ENCODE assay signal across 26 mouse cellular contexts in genomic region chr10:13336964-13337363, GRCm38 (mm10).
A peak's percentile ranks its signal among the peaks of the same experiment; 100 is the strongest.
DNase-seq lines count a peak whose midpoint lies in the region; ATAC-seq and TF ChIP-seq lines count a peak whose summit lies in the region.
"Had no signal": no experiment of that assay in that cellular context is flagged by ENCODE, and none has a peak within 500 bp of the region (broad histone marks: within the 10 kb centered on the region; RNA-seq: fewer than 3 reads in every experiment).

No protein-coding gene starts in this region.

- no peak for DNase-seq in forebrain, embryonic 10.5 days (ENCODE audit: extremely low spot score, low spot score)
- no peak for DNase-seq in hindbrain, postnatal 0 days (ENCODE audit: low spot score)
- no peak for DNase-seq in hindbrain, embryonic 14.5 days (ENCODE audit: low spot score)
- DNase-seq in T-cell, adult 2 months (ENCODE audit: low spot score): no peak
- DNase-seq: adrenal gland, adult 8-10 months; cerebellum, adult 11-12 months; cerebellum, adult 9-11 months; gastrocnemius, postnatal 14 days; heart, postnatal 14 days; kidney, adult 8-10 months; kidney, postnatal 4 days; retina, postnatal 1 day; right cerebral cortex, postnatal 14 days; thymus, postnatal 14 days had no signal

- no peaks in the 10 kb centered on the region for H3K27me3 ChIP-seq in forebrain, embryonic 12.5 days
- no peaks in the 10 kb centered on the region; the same call in 1 of the 2 replicates for H3K27me3 ChIP-seq in forebrain, embryonic 10.5 days (ENCODE audit: poor library complexity, severe bottlenecking)
- no peaks in the 10 kb centered on the region for H3K27me3 ChIP-seq in hindbrain, embryonic 12.5 days
- H3K27me3 ChIP-seq in hindbrain, postnatal 0 days (ENCODE audit: insufficient read depth, low read length): no peaks in the 10 kb centered on the region
- no peaks in the 10 kb centered on the region for H3K27me3 ChIP-seq in hindbrain, embryonic 14.5 days (ENCODE audit: control insufficient read depth, insufficient read depth, low read length)
- H3K27me3 ChIP-seq in midbrain, embryonic 16.5 days (ENCODE audit: control insufficient read depth, insufficient read depth, low read depth, low read length): no peaks in the 10 kb centered on the region
- H3K27me3 ChIP-seq: CH12.LX; limb, embryonic 13.5 days; lung, embryonic 15.5 days; stomach, embryonic 15.5 days had no signal

- no peaks in the 10 kb centered on the region; the same call in 1 of the 2 replicates for H3K4me1 ChIP-seq in forebrain, embryonic 12.5 days
- peaks cover 24% of the 10 kb centered on the region for H3K4me1 ChIP-seq in forebrain, embryonic 10.5 days
- H3K4me1 ChIP-seq in hindbrain, embryonic 12.5 days: no peaks in the 10 kb centered on the region
- H3K4me1 ChIP-seq in hindbrain, postnatal 0 days (ENCODE audit: insufficient read depth, low read length): no peaks in the 10 kb centered on the region; the same call in 1 of the 2 replicates
- no peaks in the 10 kb centered on the region; the same call in 1 of the 2 replicates for H3K4me1 ChIP-seq in hindbrain, embryonic 14.5 days (replicated peaks; ENCODE audit: control insufficient read depth, insufficient read depth, low read length)
- H3K4me1 ChIP-seq in midbrain, embryonic 16.5 days (ENCODE audit: control insufficient read depth, insufficient read depth, low read length): peaks cover 15% of the 10 kb centered on the region
- H3K4me1 ChIP-seq: lung, embryonic 15.5 days; stomach, embryonic 15.5 days had no signal

- H3K27ac ChIP-seq in forebrain, embryonic 12.5 days: no peak overlapping the region
- no peak overlapping the region for H3K27ac ChIP-seq in forebrain, embryonic 10.5 days
- H3K27ac ChIP-seq in hindbrain, embryonic 12.5 days: 0 out of 2 replicates have a peak overlapping the region, but pooled peaks have one; percentile 6
- no peak overlapping the region for H3K27ac ChIP-seq in hindbrain, postnatal 0 days
- H3K27ac ChIP-seq in hindbrain, embryonic 14.5 days: peak overlapping the region; percentile 67
- no peak overlapping the region; the same call in 1 of the 2 replicates for H3K27ac ChIP-seq in midbrain, embryonic 16.5 days (ENCODE audit: low read length)
- H3K27ac ChIP-seq: kidney, postnatal 0 days; limb, embryonic 13.5 days; lung, embryonic 15.5 days; stomach, embryonic 15.5 days had no signal

- TF ChIP-seq CTCF in hindbrain, postnatal 0 days (IDR thresholded peaks at IDR 0.05; ENCODE audit: low read depth): no peak

- no peak overlapping the region for H3K9ac ChIP-seq in forebrain, embryonic 12.5 days
- no peak overlapping the region for H3K9ac ChIP-seq in hindbrain, embryonic 12.5 days
- H3K9ac ChIP-seq in hindbrain, postnatal 0 days (replicated peaks; ENCODE audit: low read length): no peak overlapping the region
- H3K9ac ChIP-seq in hindbrain, embryonic 14.5 days: no peak overlapping the region
- H3K9ac ChIP-seq in midbrain, embryonic 16.5 days (ENCODE audit: low read depth, low read length): no peak overlapping the region
- H3K9ac ChIP-seq: limb, embryonic 13.5 days; lung, embryonic 15.5 days; stomach, embryonic 15.5 days had no signal

- H3K9me3 ChIP-seq in forebrain, embryonic 12.5 days: no peaks in the 10 kb centered on the region
- H3K9me3 ChIP-seq in forebrain, embryonic 10.5 days: no peaks in the 10 kb centered on the region
- H3K9me3 ChIP-seq in hindbrain, embryonic 12.5 days (replicated peaks): no peaks in the 10 kb centered on the region
- H3K9me3 ChIP-seq in hindbrain, postnatal 0 days (ENCODE audit: low read length): no peaks in the 10 kb centered on the region
- no peaks in the 10 kb centered on the region for H3K9me3 ChIP-seq in hindbrain, embryonic 14.5 days (ENCODE audit: control insufficient read depth, low read length)
- no peaks in the 10 kb centered on the region for H3K9me3 ChIP-seq in midbrain, embryonic 16.5 days (replicated peaks; ENCODE audit: control insufficient read depth, low read length, poor library complexity, severe bottlenecking)
- H3K9me3 ChIP-seq: limb, embryonic 13.5 days; lung, embryonic 15.5 days; stomach, embryonic 15.5 days had no signal

- WGBS in forebrain, embryonic 12.5 days: 74% methylated on average over 4 of the region's 4 CpGs
- WGBS in forebrain, embryonic 10.5 days: 88% methylated on average over 4 of the region's 4 CpGs
- WGBS in hindbrain, embryonic 12.5 days: 70% methylated on average over 4 of the region's 4 CpGs
- WGBS in hindbrain, postnatal 0 days: 74% methylated on average over 4 of the region's 4 CpGs
- 58% methylated on average over 4 of the region's 4 CpGs for whole genome bisulfite sequencing in hindbrain, embryonic 14.5 days
- 56% methylated on average over 4 of the region's 4 CpGs for WGBS in midbrain, embryonic 16.5 days

- no peaks in the 10 kb centered on the region for H3K36me3 ChIP-seq in forebrain, embryonic 12.5 days (replicated peaks)
- H3K36me3 ChIP-seq in forebrain, embryonic 10.5 days (replicated peaks): no peaks in the 10 kb centered on the region
- H3K36me3 ChIP-seq in hindbrain, embryonic 12.5 days: no peaks in the 10 kb centered on the region
- H3K36me3 ChIP-seq in hindbrain, postnatal 0 days (ENCODE audit: insufficient read depth, low read length): no peaks in the 10 kb centered on the region
- H3K36me3 ChIP-seq in hindbrain, embryonic 14.5 days (replicated peaks; ENCODE audit: control insufficient read depth, insufficient read depth): no peaks in the 10 kb centered on the region
- no peaks in the 10 kb centered on the region for H3K36me3 ChIP-seq in midbrain, embryonic 16.5 days (ENCODE audit: control insufficient read depth, insufficient read depth, low read length)
- H3K36me3 ChIP-seq: limb, embryonic 13.5 days; lung, embryonic 15.5 days; stomach, embryonic 15.5 days had no signal

- peak; percentile 52; the same call in 1 of the 2 replicates for ATAC-seq in forebrain, embryonic 12.5 days (ENCODE audit: low FRiP score)
- peak; percentile 72; the same call in 1 of the 2 replicates for ATAC-seq in hindbrain, embryonic 12.5 days (ENCODE audit: low FRiP score)
- no peak for ATAC-seq in hindbrain, postnatal 0 days
- peak; percentile 54; the same call in 1 of the 2 replicates for ATAC-seq in hindbrain, embryonic 14.5 days (ENCODE audit: low FRiP score)
- peak; percentile 76 for ATAC-seq in midbrain, embryonic 16.5 days
- no peak for ATAC-seq in monocyte, adult 5-6 weeks (replicated peaks; ENCODE audit: insufficient number of reproducible peaks, low FRiP score, low TSS enrichment, poor library complexity, severe bottlenecking)
- ATAC-seq: intestine, embryonic 16.5 days had no signal

- H3K4me3 ChIP-seq in forebrain, embryonic 12.5 days (replicated peaks): no peak overlapping the region
- no peak overlapping the region for H3K4me3 ChIP-seq in forebrain, embryonic 10.5 days
- H3K4me3 ChIP-seq in hindbrain, embryonic 12.5 days: no peak overlapping the region
- H3K4me3 ChIP-seq in hindbrain, postnatal 0 days (ENCODE audit: low read length): no peak overlapping the region
- H3K4me3 ChIP-seq in hindbrain, embryonic 14.5 days (replicated peaks; ENCODE audit: low read length): no peak overlapping the region
- H3K4me3 ChIP-seq in midbrain, embryonic 16.5 days (ENCODE audit: low read depth, low read length): no peak overlapping the region
- H3K4me3 ChIP-seq: erythroblast, embryonic 14.5 days; limb, embryonic 13.5 days; lung, embryonic 15.5 days; stomach, embryonic 15.5 days had no signal

- H3K4me2 ChIP-seq in forebrain, embryonic 12.5 days: no peak overlapping the region
- H3K4me2 ChIP-seq in hindbrain, embryonic 12.5 days (replicated peaks): no peak overlapping the region
- H3K4me2 ChIP-seq in hindbrain, postnatal 0 days (ENCODE audit: low read depth, low read length): no peak overlapping the region
- no peak overlapping the region for H3K4me2 ChIP-seq in hindbrain, embryonic 14.5 days (replicated peaks)
- H3K4me2 ChIP-seq in midbrain, embryonic 16.5 days (ENCODE audit: low read length): no peak overlapping the region
- H3K4me2 ChIP-seq: limb, embryonic 13.5 days; liver, embryonic 11.5 days; lung, embryonic 15.5 days; stomach, embryonic 15.5 days had no signal

Comparison
In these comparisons a context has a peak if more than half of its experiments do, and no peak if none do; other contexts are left out.
1. ATAC-seq: peak in forebrain, embryonic 12.5 days (single experiment), hindbrain, embryonic 12.5 days (single experiment), hindbrain, embryonic 14.5 days (single experiment) and midbrain, embryonic 16.5 days (single experiment); none in hindbrain, postnatal 0 days (single experiment) and monocyte, adult 5-6 weeks (single experiment).
2. H3K27ac ChIP-seq: peak in hindbrain, embryonic 12.5 days (single experiment) and hindbrain, embryonic 14.5 days (single experiment); none in forebrain, embryonic 12.5 days (single experiment), forebrain, embryonic 10.5 days (single experiment), hindbrain, postnatal 0 days (single experiment) and midbrain, embryonic 16.5 days (single experiment).